Mouse (Mus musculus) hindbrain, embryonic 14.5 days (tissue): ENCODE measurements around the gene Nfic. TPM values are rescaled to one million over a fixed set of nuclear protein-coding genes. Genes with fewer than 3 reads are reported as not detected.

ENCODE experiments used
- ATAC-seq: fragments of 200-750 bp; cut with Nextera tagmentation; 2 replicates; pipeline ENCODE4 v1.8.0; 2017; ENCODE audit warnings: moderate number of reproducible peaks, mild to moderate bottlenecking, moderate TSS enrichment, moderate library complexity; ENCODE audit not compliant: low FRiP score
- DNase-seq: peaks from one replicate; pipeline ENCODE4 v3.0.0-alpha.2; 2015; ENCODE audit warnings: low spot score
- H3K27ac ChIP-seq: fragments of 300-500 bp; sonication (generic); 2 replicates; pipeline ENCODE4 v1.5.1; 2014; ENCODE audit warnings: mild to moderate bottlenecking, moderate library complexity
- H3K27me3 ChIP-seq: fragments of 300-500 bp; sonication (generic); 2 replicates; pipeline ENCODE4 v1.6.1; 2014; ENCODE audit warnings: mild to moderate bottlenecking, low read length, mixed read lengths; ENCODE audit not compliant: control insufficient read depth, insufficient read depth
- H3K36me3 ChIP-seq: fragments of 300-500 bp; sonication (generic); replicated peaks from 2 replicates; pipeline ENCODE4 v1.6.1; 2014; ENCODE audit not compliant: control insufficient read depth, insufficient read depth
- H3K4me1 ChIP-seq: fragments of 300-500 bp; sonication (generic); replicated peaks from 2 replicates; pipeline ENCODE4 v1.6.1; 2014; ENCODE audit warnings: antibody characterized with exemption, low read length, mixed read lengths; ENCODE audit not compliant: control insufficient read depth, insufficient read depth
- H3K4me2 ChIP-seq: fragments of 300-500 bp; sonication (generic); replicated peaks from 2 replicates; pipeline ENCODE4 v1.6.1; 2014; ENCODE audit warnings: mild to moderate bottlenecking, moderate library complexity
- H3K4me3 ChIP-seq: fragments of 300-500 bp; sonication (generic); replicated peaks from 2 replicates; pipeline ENCODE4 v1.5.1; 2014; ENCODE audit warnings: mild to moderate bottlenecking, low read length
- H3K9ac ChIP-seq: fragments of 300-500 bp; sonication (generic); 2 replicates; pipeline ENCODE4 v1.6.1; 2014
- H3K9me3 ChIP-seq: fragments of 300-500 bp; sonication (generic); 2 replicates; pipeline ENCODE4 v1.6.1; 2016; ENCODE audit warnings: low read length; ENCODE audit not compliant: control insufficient read depth
- WGBS: fragments of 180-500 bp; shearing (Covaris S2); extraction: QIAGEN DNeasy Blood & Tissue Kit; methylation state at CpG from one replicate; pipeline ENCODE4 v1.1.7; 2014; 5-methylcytosine and 5-hydroxymethylcytosine counted together
- polyA plus RNA-seq: library from polyadenylated mRNA; unstranded; fragments of >200 nt; fragmentation: Nextera tagmentation; extraction: Ambion mirVana; gene quantifications from 2 replicates; pipeline ENCODE4 v1.2.1, GENCODE M21; 2014

Nfic gene
- polyA plus RNA-seq, 1 experiment from 2014 or later = 25.8 TPM

- Histone ChIP-seq H3K36me3 (0 out of 2 replicates have a peak, but pooled peaks cover 12% of the 10 kb centered on the region), H3K27ac (peak overlapping the region; percentile 44; the same call in 1 of the 2 replicates), H3K4me2 (0 out of 2 replicates have a peak overlapping the region, but pooled peaks have one; percentile 66), H3K4me1 (peaks cover 28% of the 10 kb centered on the region), H3K9me3 (no peaks in the 10 kb centered on the region), H3K27me3 (peaks cover 37% of the 10 kb centered on the region), H3K9ac (0 out of 2 replicates have a peak overlapping the region, but pooled peaks have one; percentile 1), H3K4me3 (no peak overlapping the region)
- no peak for ATAC-seq
- WGBS = 76% methylated on average over 4 of the region's 4 CpGs
- no peak for DNase-seq
These were observed 31.8 kb downstream of the Nfic start for GRCm38 (mm10) chr10:81423476-81424245.

- no peak for ATAC-seq
- Histone ChIP-seq H3K4me1 (peaks cover 37% of the 10 kb centered on the region), H3K27ac (no peak overlapping the region), H3K4me2 (no peak overlapping the region), H3K4me3 (no peak overlapping the region), H3K9me3 (no peaks in the 10 kb centered on the region), H3K9ac (no peak overlapping the region), H3K27me3 (peaks cover 28% of the 10 kb centered on the region), H3K36me3 (0 out of 2 replicates have a peak, but pooled peaks cover 12% of the 10 kb centered on the region)
- DNase-seq = no peak
- 78% methylated on average over 3 of the region's 3 CpGs for WGBS
These were observed 32.7 kb downstream of the Nfic start for GRCm38 (mm10) chr10:81422661-81423217.

- no peak overlapping the region for H3K27ac ChIP-seq
- WGBS = 91% methylated on average over 6 of the region's 6 CpGs
- peaks cover 22% of the 10 kb centered on the region for H3K27me3 ChIP-seq
- no peaks in the 10 kb centered on the region for H3K9me3 ChIP-seq
- H3K9ac ChIP-seq = no peak overlapping the region
- ATAC-seq = no peak
- no peak for DNase-seq
- H3K4me1 ChIP-seq = peaks cover 38% of the 10 kb centered on the region
- peaks cover 12% of the 10 kb centered on the region; the same call in 1 of the 2 replicates for H3K36me3 ChIP-seq
- H3K4me3 ChIP-seq = no peak overlapping the region
- no peak overlapping the region for H3K4me2 ChIP-seq
These were observed 33.2 kb downstream of the Nfic start for GRCm38 (mm10) chr10:81422191-81422590.

GRCm38 (mm10) chr10:81421797-81422100, 33.7 kb downstream of the Nfic start:
- 79% methylated on average over 4 of the region's 5 CpGs for whole genome bisulfite sequencing
- Histone ChIP-seq H3K4me1 (peaks cover 35% of the 10 kb centered on the region), H3K27me3 (peaks cover 18% of the 10 kb centered on the region), H3K27ac (no peak overlapping the region), H3K4me2 (no peak overlapping the region), H3K36me3 (peaks cover 12% of the 10 kb centered on the region; the same call in 1 of the 2 replicates), H3K4me3 (no peak overlapping the region), H3K9me3 (no peaks in the 10 kb centered on the region), H3K9ac (no peak overlapping the region)
- ATAC-seq = no peak
- no peak for DNase-seq

- H3K27me3 ChIP-seq = peaks cover 15% of the 10 kb centered on the region
- no peak overlapping the region for H3K9ac ChIP-seq
- H3K4me3 ChIP-seq = no peak overlapping the region
- 77% methylated on average over 4 of the region's 4 CpGs for WGBS
- H3K4me1 ChIP-seq = peaks cover 30% of the 10 kb centered on the region
- H3K9me3 ChIP-seq = no peaks in the 10 kb centered on the region
- no peak for DNase-seq
- no peak overlapping the region for H3K27ac ChIP-seq
- peaks cover 12% of the 10 kb centered on the region; the same call in 1 of the 2 replicates for H3K36me3 ChIP-seq
- no peak overlapping the region for H3K4me2 ChIP-seq
- ATAC-seq = no peak
These were observed 34.2 kb downstream of the Nfic start for GRCm38 (mm10) chr10:81421041-81421796.

GRCm38 (mm10) chr10:81420191-81420767, 35.2 kb downstream of the Nfic start:
- H3K4me2 ChIP-seq = no peak overlapping the region
- H3K36me3 ChIP-seq = peaks cover 12% of the 10 kb centered on the region; the same call in 1 of the 2 replicates
- H3K4me3 ChIP-seq = no peak overlapping the region
- peaks cover 20% of the 10 kb centered on the region for H3K4me1 ChIP-seq
- ATAC-seq (no peak), DNase-seq (no peak)
- peaks cover 8% of the 10 kb centered on the region for H3K27me3 ChIP-seq
- H3K27ac ChIP-seq = no peak overlapping the region
- H3K9me3 ChIP-seq = no peaks in the 10 kb centered on the region
- WGBS = 86% methylated on average over 40 of the region's 40 CpGs
- no peak overlapping the region for H3K9ac ChIP-seq

GRCm38 (mm10) chr10:81419111-81419928, 36.1 kb downstream of the Nfic start:
- no peak for DNase-seq
- Histone ChIP-seq H3K4me3 (no peak overlapping the region), H3K27ac (no peak overlapping the region), H3K36me3 (peaks cover 12% of the 10 kb centered on the region; the same call in 1 of the 2 replicates), H3K4me2 (no peak overlapping the region), H3K9ac (no peak overlapping the region), H3K9me3 (no peaks in the 10 kb centered on the region), H3K27me3 (peaks cover 2% of the 10 kb centered on the region; the same call in 1 of the 2 replicates), H3K4me1 (peaks cover 19% of the 10 kb centered on the region)
- WGBS = 92% methylated on average over 10 of the region's 10 CpGs
- no peak for ATAC-seq

- WGBS = 45% methylated on average over 11 of the region's 11 CpGs
- Histone ChIP-seq H3K4me2 (no peak overlapping the region), H3K9me3 (no peaks in the 10 kb centered on the region), H3K27ac (no peak overlapping the region), H3K9ac (no peak overlapping the region), H3K4me3 (no peak overlapping the region), H3K27me3 (no peaks in the 10 kb centered on the region), H3K36me3 (peaks cover 12% of the 10 kb centered on the region; the same call in 1 of the 2 replicates), H3K4me1 (peaks cover 27% of the 10 kb centered on the region)
- ATAC-seq (no peak), DNase-seq (no peak)
These were observed 37.0 kb downstream of the Nfic start for GRCm38 (mm10) chr10:81418216-81419070.
